Mouse (Mus musculus): ENCODE measurements around the gene Gm21060.
"Not testable (repeated sequence)": the region's sequence is repeated elsewhere in the genome, so short reads cannot be mapped to it uniquely, and the experiment has no call there.

Gm21060 gene

GRCm38 (mm10) chr19:61296969-61297368, at the start of gene Gm21060:
Gm21060 (minus strand) TSS chr19:61297069.
- no peak for DNase-seq (ENCODE audit: low spot score in 2 of 2)

DNA sequence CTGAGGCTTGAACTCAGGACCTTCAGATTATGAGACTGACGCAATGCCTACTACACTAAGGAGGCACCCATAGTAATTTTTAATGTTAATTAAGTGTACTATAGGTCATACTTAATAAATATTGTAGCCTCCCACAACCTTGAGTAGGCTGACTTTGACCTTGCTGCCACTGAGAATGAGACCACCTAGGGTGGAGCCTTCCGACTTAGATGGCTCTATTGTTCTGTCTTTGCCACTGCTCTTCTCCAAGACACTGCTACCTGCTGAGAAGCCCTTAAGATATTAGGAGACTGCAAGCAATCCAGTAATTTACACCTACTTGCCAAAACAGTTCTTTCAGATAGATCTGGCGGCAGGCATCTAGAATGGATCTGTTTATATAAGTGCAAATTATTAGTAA, 24.0 kb upstream of the Gm21060 start:
- not testable (repeated sequence) for DNase-seq (ENCODE audit: low spot score in 2 of 2)

- DNase-seq (ENCODE audit: low spot score in 2 of 2) = not testable (repeated sequence)
Measured at GRCm38 (mm10) chr19:61313185-61313584, 16.3 kb upstream of the Gm21060 start.

DNA sequence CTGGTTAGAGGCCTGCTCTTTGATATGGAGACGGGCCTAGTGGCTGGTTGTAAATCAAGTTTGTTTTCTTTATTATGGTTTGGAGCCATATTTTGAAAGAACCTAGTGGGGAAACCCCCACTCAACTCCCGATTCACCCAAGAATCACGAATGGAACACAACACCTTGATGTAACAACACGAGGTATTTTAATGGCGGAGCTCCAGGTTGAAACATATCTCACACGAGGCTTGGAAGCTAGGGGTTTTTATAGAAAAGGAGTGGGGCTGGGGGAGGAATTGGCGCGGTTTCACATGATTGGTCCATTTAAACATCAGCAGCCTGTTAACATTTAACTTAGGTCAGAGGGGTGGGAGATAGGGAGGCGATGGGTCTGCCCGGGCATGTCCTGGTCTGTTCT, 15.5 kb upstream of the Gm21060 start:
- not testable (repeated sequence) for DNase-seq (ENCODE audit: low spot score in 2 of 2)

GRCm38 (mm10) chr19:61308083-61308482, 11.2 kb upstream of the Gm21060 start:
- DNase-seq (ENCODE audit: low spot score in 2 of 2) = not testable (repeated sequence)

GRCm38 (mm10) chr19:61285033-61285432, 11.8 kb downstream of the Gm21060 start:
- DNase-seq (ENCODE audit: low spot score in 2 of 2) = not testable (repeated sequence)

GRCm38 (mm10) chr19:61283581-61283980, 13.3 kb downstream of the Gm21060 start:
- DNase-seq (ENCODE audit: low spot score in 2 of 2) = no peak

DNA sequence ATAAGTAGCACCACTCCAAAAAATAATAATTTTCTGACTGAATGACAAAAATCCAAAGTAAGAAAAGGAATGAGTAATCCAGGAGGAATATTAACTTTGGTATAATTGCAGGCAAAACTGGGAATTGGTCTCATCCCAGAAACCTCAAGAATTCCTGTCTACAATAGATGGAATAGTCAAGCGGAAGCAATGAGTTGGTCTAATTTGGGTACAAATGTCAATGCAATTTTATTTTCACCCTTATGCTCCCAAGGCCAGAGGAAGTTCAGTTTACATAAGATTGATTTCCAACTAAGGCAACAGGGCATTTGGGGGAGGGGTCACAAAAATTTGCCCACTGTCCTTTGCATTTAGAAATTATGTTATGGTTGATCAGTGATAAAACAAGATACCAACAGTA, 21.4 kb downstream of the Gm21060 start:
- no peak for DNase-seq (ENCODE audit: low spot score in 2 of 2)

- not testable (repeated sequence) for DNase-seq (ENCODE audit: low spot score in 2 of 2)
Measured at GRCm38 (mm10) chr19:61269141-61269540, 27.7 kb downstream of the Gm21060 start.

DNA sequence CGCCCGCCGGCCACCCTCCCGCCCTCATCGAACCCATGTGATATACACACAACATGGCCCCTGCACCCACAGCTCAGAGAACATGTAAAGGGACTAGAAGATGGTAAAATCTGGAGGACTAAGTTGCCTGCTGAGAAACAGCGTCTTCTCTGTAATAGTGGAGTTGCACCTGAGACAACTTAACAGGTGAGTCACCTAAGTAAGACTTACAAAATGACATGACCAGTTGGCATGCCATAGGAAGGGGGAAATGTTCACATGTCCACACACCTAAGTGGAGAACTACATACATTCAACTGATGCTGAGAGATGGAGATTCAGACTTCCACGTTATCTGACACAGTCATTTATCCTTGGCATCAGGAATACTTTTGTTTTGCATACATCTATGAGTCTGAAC, 29.7 kb downstream of the Gm21060 start:
- no peak for DNase-seq (ENCODE audit: low spot score in 2 of 2)

- DNase-seq (ENCODE audit: low spot score in 2 of 2) = peak; percentile 7 to 11
Measured at GRCm38 (mm10) chr19:61266651-61267050, 30.2 kb downstream of the Gm21060 start.

GRCm38 (mm10) chr19:61266246-61266615, 30.6 kb downstream of the Gm21060 start:
- peak; percentile 15 for DNase-seq (ENCODE audit: low spot score in 2 of 2)

DNA sequence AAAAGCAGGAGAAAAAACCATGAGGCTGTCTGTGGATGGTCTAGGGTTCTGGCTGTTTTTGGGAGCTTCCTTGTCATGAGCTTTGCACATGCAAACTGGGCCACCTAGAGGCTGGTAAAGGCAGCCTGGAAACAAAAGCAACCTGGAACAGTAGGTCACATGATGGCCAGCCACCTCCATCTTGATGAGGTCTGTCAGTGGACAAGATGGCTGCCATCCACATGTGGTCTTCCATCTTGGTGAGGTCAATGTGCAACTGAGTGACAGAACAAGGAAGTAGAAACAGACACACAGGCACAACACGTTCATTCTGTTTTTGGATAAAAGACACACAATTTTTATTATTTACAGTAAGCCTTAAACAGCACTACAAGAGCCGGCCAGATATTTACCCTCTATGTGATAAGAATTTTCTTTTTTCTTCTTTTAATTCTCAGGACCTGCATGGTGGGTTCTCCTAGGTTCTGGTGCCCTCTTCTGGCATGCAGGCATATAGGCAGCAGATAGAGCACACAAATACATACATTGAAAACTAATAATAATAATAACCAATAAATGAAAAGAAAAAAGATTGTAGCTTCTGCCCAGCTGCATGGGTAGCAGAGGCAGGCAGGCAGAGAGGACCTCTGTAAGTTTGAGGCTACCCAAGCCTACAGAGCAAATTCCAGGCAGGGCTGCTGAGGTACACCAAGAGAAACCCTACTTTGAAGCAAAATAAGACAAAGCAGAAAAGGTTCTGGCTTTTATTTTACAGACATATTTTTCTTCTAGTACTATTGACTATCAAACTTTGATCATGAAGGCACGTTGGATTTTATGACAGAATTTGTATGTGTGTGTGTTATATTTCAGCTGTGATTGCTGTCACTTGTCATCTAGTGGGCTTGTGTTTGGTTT, 31.3 kb downstream of the Gm21060 start:
- peak; percentile 9 to 42 for DNase-seq (ENCODE audit: low spot score in 2 of 2)

DNA sequence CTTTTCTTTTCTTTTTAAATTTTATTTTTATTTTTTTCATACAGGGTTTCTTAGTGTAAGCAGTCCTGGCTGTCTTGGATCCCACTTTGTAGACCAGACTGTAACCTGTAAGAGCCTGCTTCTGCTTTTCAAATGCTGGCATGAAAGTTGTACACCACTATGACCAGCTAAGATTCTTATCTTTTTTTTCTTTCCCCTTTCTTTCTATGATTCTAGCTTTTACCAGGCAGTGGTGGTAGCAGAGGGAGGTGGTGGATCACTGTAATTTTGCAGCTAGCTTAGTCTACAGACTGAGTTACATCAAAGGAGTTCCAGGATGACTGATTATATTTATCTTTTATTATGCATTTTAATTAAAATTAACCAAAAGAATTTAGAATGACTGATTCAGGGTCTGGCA, 31.9 kb downstream of the Gm21060 start:
- no peak for DNase-seq (ENCODE audit: low spot score in 2 of 2)

- no peak for DNase-seq (ENCODE audit: low spot score in 2 of 2)
Measured at GRCm38 (mm10) chr19:61264227-61264626, 32.6 kb downstream of the Gm21060 start.

- no peak for DNase-seq (ENCODE audit: low spot score in 2 of 2)
Measured at GRCm38 (mm10) chr19:61261241-61261640, 35.6 kb downstream of the Gm21060 start.

GRCm38 (mm10) chr19:61257733-61258132, 39.1 kb downstream of the Gm21060 start:
- no peak for DNase-seq (ENCODE audit: low spot score in 2 of 2)

- DNase-seq (ENCODE audit: low spot score in 2 of 2) = no peak
Measured at GRCm38 (mm10) chr19:61256166-61256887, 40.5 kb downstream of the Gm21060 start.

- DNase-seq (ENCODE audit: low spot score in 2 of 2) = not testable (repeated sequence)
Measured at GRCm38 (mm10) chr19:61247334-61247733, 49.5 kb downstream of the Gm21060 start.

Measured in frontal cortex, postnatal 36 days (tissue).